Mouse (Mus musculus): ENCODE results near the gene Lpcat1.

DNA sequence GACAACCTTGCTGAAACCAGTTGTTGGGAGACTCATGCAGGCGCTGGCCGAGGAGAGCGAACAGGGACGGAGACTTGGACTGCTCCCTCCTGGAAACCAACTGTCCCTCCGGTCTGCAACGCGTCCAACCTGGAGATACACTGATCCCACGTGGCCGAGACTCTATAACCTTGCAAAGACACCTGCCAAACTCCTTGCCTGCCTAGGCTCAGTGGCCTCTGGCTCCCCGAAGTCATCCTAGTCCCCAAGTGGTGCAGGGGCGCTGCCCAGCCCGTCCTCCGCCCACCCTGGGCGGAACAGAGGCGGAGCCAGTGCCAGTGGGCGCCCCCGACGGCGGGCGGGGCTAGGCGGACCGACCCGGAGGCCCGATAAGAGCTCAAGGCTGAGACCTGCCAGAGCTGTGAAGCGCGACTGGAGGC is 69.4 kb downstream of the Lpcat1 start, which contains the start of gene Slc6a3:
- TF ChIP-seq POLR2A (IDR thresholded peaks at IDR 0.05; ENCODE audit: low read depth, low read length) (no peak), CTCF (IDR thresholded peaks at IDR 0.05; ENCODE audit: borderline replicate concordance, insufficient read depth, low read length) (no peak)

Measured in embryonic fibroblast, embryonic 13.5 days (primary cell).